Mouse (Mus musculus) heart, adult 2 months (tissue): ENCODE data around the gene Nelfa. TPM values are rescaled to one million over a fixed set of nuclear protein-coding genes. Genes with fewer than 3 reads are reported as not detected.

ENCODE experiments used
- DNase-seq, 2 experiments: peaks; one replicate each; pipeline ENCODE4 v3.0.0; 2021
- H3K27ac ChIP-seq: fragments of 200-600 bp; 2 replicates; pipeline ENCODE4 v1.8.1; 2022
- H3K27me3 ChIP-seq: fragments of 200-500 bp; 2 replicates; pipeline ENCODE4 v1.6.1; 2012; ENCODE audit warnings: mild to moderate bottlenecking, low read length, inconsistent platforms, mixed read lengths; ENCODE audit not compliant: control insufficient read depth, insufficient read depth
- H3K36me3 ChIP-seq: fragments of 200-500 bp; 2 replicates; pipeline ENCODE4 v1.6.1; 2012; ENCODE audit warnings: low read length, inconsistent platforms; ENCODE audit not compliant: control insufficient read depth, insufficient read depth
- H3K4me1 ChIP-seq: fragments of 200-500 bp; 2 replicates; pipeline ENCODE4 v1.6.1; 2011; ENCODE audit warnings: low read length; ENCODE audit not compliant: control insufficient read depth, insufficient read depth
- H3K4me3 ChIP-seq: fragments of 200-600 bp; 2 replicates; pipeline ENCODE4 v1.8.1; 2022
- H3K79me2 ChIP-seq: fragments of 200-500 bp; replicated peaks from 2 replicates; pipeline ENCODE4 v1.6.1; 2012; ENCODE audit warnings: mild to moderate bottlenecking, inconsistent platforms, low read length, moderate library complexity, mixed read lengths; ENCODE audit not compliant: control insufficient read depth, insufficient read depth
- H3K9ac ChIP-seq: fragments of 200-500 bp; 2 replicates; pipeline ENCODE4 v1.6.1; 2012; ENCODE audit warnings: low read depth, mild to moderate bottlenecking, control low read depth, inconsistent platforms, low read length, mixed read lengths
- CTCF ChIP-seq: fragments of 200-600 bp; IDR thresholded peaks from 2 replicates; pipeline ENCODE4 v1.8.1; 2022; ENCODE audit warnings: antibody characterized with exemption, mild to moderate bottlenecking, moderate library complexity
- EP300 ChIP-seq: fragments of 200-500 bp; IDR thresholded peaks from 2 replicates; pipeline ENCODE4 v1.6.1; 2011; ENCODE audit warnings: low read depth, low read length, control low read depth; ENCODE audit not compliant: insufficient read depth
- POLR2A ChIP-seq: fragments of 200-500 bp; IDR thresholded peaks from 2 replicates; pipeline ENCODE4 v1.6.1; 2011; ENCODE audit warnings: mild to moderate bottlenecking, low read depth, low read length, control low read depth; ENCODE audit not compliant: insufficient read depth
- WGBS: fragments of 180-500 bp; shearing (Covaris S2); methylation state at CpG from one replicate; pipeline ENCODE4 v1.1.7; 2018; 5-methylcytosine and 5-hydroxymethylcytosine counted together
- intact Hi-C: fragments of 180-260 bp; cut with DNase I; formaldehyde crosslinking; loops from one replicate; pipeline ENCODE4 v1.15.1; 2025
- polyA plus RNA-seq: library from polyadenylated mRNA; depleted of rRNA; stranded (reverse); fragments of >200 nt; gene quantifications from 2 replicates; pipeline ENCODE4 v1.2.3, GENCODE M21; 2012
- total RNA-seq, 2 experiments: library from RNA; stranded (reverse); gene quantifications; 2 replicates each; pipeline ENCODE4 v1.2.3; 2021

The Nelfa gene
- total and polyA plus RNA-seq, 3 experiments, result 10.3 to 15.8 (median 10.4) TPM

DNA sequence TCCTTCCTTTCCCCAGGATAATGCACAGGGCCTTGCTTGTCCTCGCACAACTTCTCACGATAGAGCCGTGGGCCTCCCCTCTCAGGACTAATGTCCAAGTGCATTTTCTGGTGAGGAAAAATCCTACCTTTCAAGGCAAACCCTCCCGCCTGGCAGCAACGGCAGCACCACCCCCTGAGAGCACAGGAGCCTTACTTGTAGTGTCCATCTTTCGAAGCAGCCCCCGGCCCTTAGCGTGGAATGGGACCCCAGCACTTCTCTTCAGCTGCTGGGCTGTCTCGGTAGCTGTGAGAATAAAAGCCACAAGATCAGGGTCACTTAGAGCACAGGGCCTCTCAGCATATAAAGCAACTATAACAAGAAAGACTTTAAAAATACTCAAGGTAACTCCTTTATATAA is 33.0 kb downstream of the Nelfa start:
- no peaks in the 10 kb centered on the region for H3K4me1 ChIP-seq
- no peak overlapping the region for H3K9ac ChIP-seq
- no peak for TF ChIP-seq POLR2A
- TF ChIP-seq CTCF, result no peak
- TF ChIP-seq EP300, result no peak
- no peaks in the 10 kb centered on the region for H3K79me2 ChIP-seq
- 88% methylated on average over 9 of the region's 9 CpGs for WGBS
- H3K27ac ChIP-seq, result no peak overlapping the region
- no peak overlapping the region for H3K4me3 ChIP-seq
- no peak for DNase-seq
- H3K27me3 ChIP-seq, result no peaks in the 10 kb centered on the region
- intact Hi-C loops, result no loop called here
- no peaks in the 10 kb centered on the region for H3K36me3 ChIP-seq

DNA sequence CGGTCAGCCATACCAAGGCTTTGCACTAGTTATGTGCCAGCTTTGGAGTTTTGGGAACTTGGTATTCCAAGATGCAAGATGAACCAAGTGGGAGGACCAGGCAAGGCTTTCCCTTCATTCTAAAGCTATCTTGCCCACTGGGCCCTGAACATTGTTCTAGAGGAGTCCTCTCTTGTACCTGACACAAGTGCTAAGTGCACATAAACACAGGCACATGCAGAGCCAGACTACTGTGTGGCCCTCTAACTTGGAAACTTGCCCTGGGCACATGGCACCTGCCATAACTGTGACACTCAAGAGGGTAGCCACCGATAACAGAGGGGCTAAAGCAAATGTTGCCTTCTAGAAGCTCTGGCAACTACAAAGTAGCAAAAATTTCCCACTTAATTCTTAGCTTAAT is 33.5 kb downstream of the Nelfa start:
- no peaks in the 10 kb centered on the region for H3K27me3 ChIP-seq
- no peak for DNase-seq
- H3K36me3 ChIP-seq, result no peaks in the 10 kb centered on the region
- 69% methylated on average over 2 of the region's 2 CpGs for WGBS
- H3K4me3 ChIP-seq, result no peak overlapping the region
- no peak overlapping the region for H3K9ac ChIP-seq
- no peaks in the 10 kb centered on the region for H3K79me2 ChIP-seq
- no peaks in the 10 kb centered on the region for H3K4me1 ChIP-seq
- no peak overlapping the region for H3K27ac ChIP-seq
- intact Hi-C loops, result no loop called here
- TF ChIP-seq EP300, result no peak

DNA sequence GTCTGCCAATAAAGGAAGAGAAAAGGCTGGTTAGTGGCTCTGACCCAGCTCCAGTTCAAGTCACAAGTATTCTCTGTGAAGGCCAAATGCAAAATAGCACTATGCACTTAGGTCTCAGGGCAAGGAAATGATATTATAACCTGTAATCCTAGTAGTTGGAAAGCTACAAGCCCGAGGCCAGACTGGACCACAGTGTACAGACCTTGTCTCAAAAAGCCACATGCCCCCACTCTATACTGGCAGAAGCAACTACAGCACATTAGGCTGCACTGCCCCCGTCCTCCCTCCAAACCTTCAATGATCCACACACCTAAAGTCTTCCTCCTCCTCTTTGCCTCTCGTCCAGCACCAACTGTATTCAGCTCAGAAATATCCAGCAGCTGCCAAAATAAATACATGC is 34.9 kb downstream of the Nelfa start:
- Histone ChIP-seq H3K27me3 (no peaks in the 10 kb centered on the region), H3K9ac (no peak overlapping the region), H3K4me1 (no peaks in the 10 kb centered on the region), H3K27ac (no peak overlapping the region), H3K79me2 (no peaks in the 10 kb centered on the region), H3K4me3 (no peak overlapping the region), H3K36me3 (no peaks in the 10 kb centered on the region)
- TF ChIP-seq POLR2A, result no peak
- intact Hi-C loops, result no loop called here
- 70% methylated on average over 3 of the region's 3 CpGs for WGBS
- DNase-seq, result no peak

DNA sequence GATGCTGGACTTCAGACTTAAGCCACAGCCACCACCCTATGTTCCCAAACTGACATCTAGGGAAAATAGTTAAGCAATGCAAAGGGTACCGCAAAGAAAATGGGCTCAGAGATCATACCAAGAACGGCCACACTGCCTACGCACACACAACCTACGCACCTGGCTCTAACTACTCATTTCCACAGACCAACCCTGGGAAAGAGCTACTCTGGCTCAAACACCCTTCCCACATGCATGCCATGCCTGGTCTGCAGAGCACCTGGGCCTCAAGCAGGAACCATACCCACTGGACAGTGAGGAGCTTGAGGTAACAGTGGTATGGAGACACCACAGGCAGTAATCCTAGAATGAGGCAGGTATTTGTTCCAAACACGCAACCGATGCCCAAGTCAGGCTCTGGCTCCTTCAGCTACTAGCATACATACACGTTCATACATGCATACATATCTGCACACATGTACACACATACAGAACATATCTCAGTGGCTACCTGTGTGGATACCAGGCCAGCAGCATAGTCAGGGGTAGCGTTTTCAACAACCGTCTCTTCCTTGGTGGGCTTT is 35.4 kb downstream of the Nelfa start:
- DNase-seq, result no peak
- TF ChIP-seq CTCF (no peak), POLR2A (no peak), EP300 (no peak)
- 96% methylated on average over 9 of the region's 9 CpGs for WGBS
- intact Hi-C loops, result no loop called here
- Histone ChIP-seq H3K27me3 (no peaks in the 10 kb centered on the region), H3K79me2 (no peaks in the 10 kb centered on the region), H3K9ac (no peak overlapping the region), H3K27ac (no peak overlapping the region), H3K36me3 (no peaks in the 10 kb centered on the region), H3K4me3 (no peak overlapping the region), H3K4me1 (no peaks in the 10 kb centered on the region)

DNA sequence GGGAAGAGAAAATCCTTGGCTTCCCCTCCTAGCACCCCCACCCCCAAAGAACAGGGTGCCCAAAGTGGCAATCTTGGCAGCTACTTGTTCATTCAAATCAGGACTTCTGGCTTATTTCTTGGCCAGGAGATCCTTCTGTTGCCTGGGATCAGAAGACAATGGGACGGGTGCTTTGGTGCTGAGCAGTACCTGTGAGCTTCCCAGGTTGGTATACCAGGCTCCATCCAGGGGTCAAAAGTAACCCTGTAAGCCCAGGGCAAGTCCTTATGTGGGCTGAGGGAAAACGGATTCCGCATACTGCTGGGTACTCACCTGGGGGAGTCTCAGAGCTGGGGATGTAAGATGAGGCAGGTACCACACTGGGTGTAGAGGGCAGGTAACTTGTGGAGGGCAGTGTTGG is 36.1 kb downstream of the Nelfa start:
- H3K4me3 ChIP-seq, result no peak overlapping the region
- no peak for DNase-seq
- H3K4me1 ChIP-seq, result no peaks in the 10 kb centered on the region
- TF ChIP-seq POLR2A (no peak), CTCF (no peak), EP300 (no peak)
- WGBS, result 94% methylated on average over 3 of the region's 3 CpGs
- H3K79me2 ChIP-seq, result no peaks in the 10 kb centered on the region
- H3K36me3 ChIP-seq, result no peaks in the 10 kb centered on the region
- H3K9ac ChIP-seq, result no peak overlapping the region
- intact Hi-C loops, result no loop called here
- H3K27ac ChIP-seq, result no peak overlapping the region
- H3K27me3 ChIP-seq, result no peaks in the 10 kb centered on the region

DNA sequence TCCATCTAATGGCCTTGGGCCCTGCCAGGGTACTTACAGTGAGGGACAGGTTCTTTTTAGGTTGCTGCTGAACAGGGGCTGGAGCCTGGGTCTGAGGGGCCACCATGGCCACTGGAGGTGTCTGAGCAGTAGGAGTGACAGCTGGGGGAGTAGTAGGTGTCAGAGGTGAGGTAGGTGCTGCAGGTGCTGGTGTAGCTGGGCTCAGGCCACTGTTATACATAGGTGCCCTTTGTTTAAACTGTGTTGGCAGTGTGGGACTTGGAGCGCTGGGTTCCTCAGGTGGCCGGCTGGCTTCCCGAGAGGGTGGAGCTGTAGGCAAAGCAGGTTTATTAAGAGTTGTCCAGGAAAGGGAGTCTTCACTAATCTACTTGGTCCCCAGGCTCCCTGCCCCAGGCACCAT is 37.0 kb downstream of the Nelfa start:
- Histone ChIP-seq H3K27ac (no peak overlapping the region), H3K4me3 (no peak overlapping the region), H3K36me3 (no peaks in the 10 kb centered on the region), H3K9ac (no peak overlapping the region), H3K79me2 (no peaks in the 10 kb centered on the region), H3K4me1 (no peaks in the 10 kb centered on the region), H3K27me3 (no peaks in the 10 kb centered on the region)
- no peak for DNase-seq
- TF ChIP-seq EP300 (no peak), CTCF (no peak), POLR2A (no peak)
- WGBS, result 86% methylated on average over 3 of the region's 3 CpGs
- intact Hi-C loops, result no loop called here

DNA sequence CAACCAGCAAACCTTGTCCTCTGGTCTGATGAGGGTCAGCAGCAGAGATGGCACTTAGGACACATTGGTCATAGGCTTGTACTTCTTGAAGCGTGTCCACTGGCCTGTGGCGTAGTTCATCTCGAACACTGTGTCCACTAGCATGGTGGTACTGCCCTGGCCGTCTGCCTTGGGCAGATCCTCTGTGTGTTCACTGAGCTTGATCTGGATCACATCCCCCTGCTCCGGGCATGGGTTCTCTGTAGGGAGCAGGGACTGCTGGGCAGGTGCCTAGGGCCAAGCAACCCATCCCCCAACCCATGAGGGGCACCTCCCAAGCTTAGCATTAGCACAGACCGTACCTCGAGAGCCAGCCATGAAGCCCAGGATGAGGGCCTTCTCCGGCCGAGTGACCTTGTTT is 37.5 kb downstream of the Nelfa start:
- no peaks in the 10 kb centered on the region for H3K4me1 ChIP-seq
- WGBS, result 88% methylated on average over 9 of the region's 9 CpGs
- intact Hi-C loops, result no loop called here
- no peak overlapping the region for H3K27ac ChIP-seq
- no peak overlapping the region for H3K4me3 ChIP-seq
- no peaks in the 10 kb centered on the region for H3K79me2 ChIP-seq
- no peak for DNase-seq
- TF ChIP-seq EP300 (no peak), POLR2A (no peak), CTCF (no peak)
- H3K27me3 ChIP-seq, result no peaks in the 10 kb centered on the region
- no peak overlapping the region for H3K9ac ChIP-seq
- H3K36me3 ChIP-seq, result no peaks in the 10 kb centered on the region
